Mouse (Mus musculus): ENCODE data around the gene Cct5. TPM values are rescaled to one million over a fixed set of nuclear protein-coding genes. Genes with fewer than 3 reads are reported as not detected.

Gene Cct5
- total and polyA plus RNA-seq, 3 experiments: 858 to 1,445 (median 883) TPM

DNA sequence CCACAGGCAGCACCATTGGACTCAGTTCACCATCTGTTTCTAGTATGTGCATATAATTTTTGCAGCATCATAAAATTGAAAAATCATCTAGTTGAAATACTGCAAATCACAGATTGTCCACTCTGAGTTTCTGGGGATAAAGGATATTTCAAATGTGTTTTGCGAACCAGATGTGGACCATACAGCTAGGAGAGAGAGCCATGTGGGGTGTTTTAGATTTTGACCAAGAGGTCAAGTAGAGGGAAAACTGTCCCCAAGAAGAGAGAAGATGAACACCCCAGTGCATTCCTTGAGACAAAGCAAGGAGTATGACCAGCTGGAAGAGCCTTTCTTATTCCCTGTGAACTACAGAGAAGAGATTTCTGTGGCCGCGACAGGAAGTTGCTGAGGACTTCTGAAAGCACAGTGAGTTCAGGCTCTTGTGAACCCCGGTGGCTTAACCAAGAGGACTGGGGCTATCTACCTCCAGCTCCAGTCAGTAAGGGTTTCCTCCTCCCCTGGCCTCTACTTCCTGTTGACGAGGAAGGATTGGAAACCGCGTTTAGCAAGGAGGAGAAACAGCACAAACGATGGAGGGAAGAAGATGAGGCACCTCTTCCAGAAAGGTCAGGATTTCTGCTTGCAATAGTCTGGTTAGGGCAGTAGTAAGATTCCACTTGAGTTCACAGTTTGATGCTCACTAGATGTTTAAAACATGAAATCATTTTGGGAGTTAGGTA lies 46.4 kb upstream of the Cct5 start:
- H3K9me3 ChIP-seq (replicated peaks; ENCODE audit: low read length): no peaks in the 10 kb centered on the region
- DNase-seq (ENCODE audit: extremely low read depth): no peak
- no peak overlapping the region for H3K9ac ChIP-seq (ENCODE audit: insufficient read depth, low read depth)
- in situ Hi-C loops (cut with MboI; ENCODE audit: low pct_ligation_motif_present, low pct_unique_long_range_greater_than_20kb, low sequenced_read_pairs): no loop called here
- no peak overlapping the region for H3K4me2 ChIP-seq (ENCODE audit: insufficient read depth, low read depth, poor library complexity, severe bottlenecking)
- H3K4me1 ChIP-seq (ENCODE audit: control insufficient read depth in 1 of 2, insufficient read depth in 2 of 2): peaks cover 6% of the 10 kb centered on the region in 2 experiments; a peak in 3 of 4 replicates
- no peaks in the 10 kb centered on the region for H3K27me3 ChIP-seq (replicated peaks)
- no peaks in the 10 kb centered on the region for H3K79me2 ChIP-seq (replicated peaks; ENCODE audit: control insufficient read depth, extremely low read depth, insufficient read depth, poor library complexity, severe bottlenecking)
- H3K36me3 ChIP-seq (replicated peaks in 1 of 2; ENCODE audit: control insufficient read depth in 1 of 2, insufficient read depth in 1 of 2, low read length in 1 of 2): no peaks in the 10 kb centered on the region
- H3K4me3 ChIP-seq (replicated peaks in 1 of 3; ENCODE audit: low read depth in 2 of 3, low read length in 2 of 3, poor library complexity in 1 of 3): no peak overlapping the region
- dilution Hi-C loops (cut with MboI; ENCODE audit: extremely low pct_ligation_motif_present, extremely low pct_unique_long_range_greater_than_20kb, low sequenced_read_pairs): no loop called here
- TF ChIP-seq ELF1 (IDR thresholded peaks at IDR 0.05; ENCODE audit: low read depth, low read length) (no peak), GABPA (IDR thresholded peaks at IDR 0.05; ENCODE audit: insufficient replicate concordance, low read depth, low read length) (no peak), JUND (conservative IDR thresholded peaks at IDR 0.05; ENCODE audit: low read depth, low read length) (no peak), USF2 (conservative IDR thresholded peaks at IDR 0.05; ENCODE audit: low read depth, low read length) (no peak)
- H3K27ac ChIP-seq (ENCODE audit: insufficient read depth, low read depth): no peak overlapping the region

DNA sequence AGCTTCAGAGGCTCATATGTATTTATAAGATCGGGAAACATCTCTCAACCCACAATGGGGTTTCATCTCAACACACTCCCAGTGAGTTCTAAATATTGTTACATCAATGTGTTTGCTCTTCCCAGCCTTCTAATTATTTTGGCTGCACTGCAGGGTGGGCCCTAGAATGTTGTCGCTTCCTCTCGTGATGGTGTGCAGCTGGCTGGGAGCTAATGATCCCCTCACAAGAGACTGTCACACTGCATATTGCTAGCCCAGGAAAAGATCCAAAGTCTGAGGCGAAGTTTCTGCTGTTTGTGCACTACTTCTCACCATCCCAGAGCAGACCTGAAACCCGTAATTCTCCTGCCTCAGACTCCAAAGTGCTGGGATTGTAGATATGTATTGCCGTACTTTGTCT lies 45.6 kb upstream of the Cct5 start:
- Histone ChIP-seq H3K27me3 (replicated peaks) (no peaks in the 10 kb centered on the region), H3K79me2 (replicated peaks; ENCODE audit: control insufficient read depth, extremely low read depth, insufficient read depth, poor library complexity, severe bottlenecking) (no peaks in the 10 kb centered on the region), H3K36me3 (replicated peaks in 1 of 2; ENCODE audit: control insufficient read depth in 1 of 2, insufficient read depth in 1 of 2, low read length in 1 of 2) (no peaks in the 10 kb centered on the region), H3K4me3 (replicated peaks in 1 of 3; ENCODE audit: low read depth in 2 of 3, low read length in 2 of 3, poor library complexity in 1 of 3) (no peak overlapping the region), H3K4me2 (ENCODE audit: insufficient read depth, low read depth, poor library complexity, severe bottlenecking) (no peak overlapping the region), H3K9ac (ENCODE audit: insufficient read depth, low read depth) (no peak overlapping the region), H3K9me3 (replicated peaks; ENCODE audit: low read length) (no peaks in the 10 kb centered on the region), H3K4me1 (ENCODE audit: control insufficient read depth in 1 of 2, insufficient read depth in 2 of 2) (peaks cover 6 to 7% of the 10 kb centered on the region in 2 experiments; a peak in 3 of 4 replicates), H3K27ac (ENCODE audit: insufficient read depth, low read depth) (no peak overlapping the region)
- dilution Hi-C loops (cut with MboI; ENCODE audit: extremely low pct_ligation_motif_present, extremely low pct_unique_long_range_greater_than_20kb, low sequenced_read_pairs): no loop called here
- no peak for TF ChIP-seq CHD1 (IDR thresholded peaks at IDR 0.05; ENCODE audit: low read depth, low read length)
- no peak for TF ChIP-seq CTCF (conservative IDR thresholded peaks at IDR 0.05 in 1 of 2, IDR thresholded peaks at IDR 0.05 in 1 of 2; ENCODE audit: low read depth in 2 of 2, low read length in 2 of 2)
- no peak for TF ChIP-seq NELFE (IDR thresholded peaks at IDR 0.05; ENCODE audit: low read depth, low read length)
- no peak for TF ChIP-seq E2F4 (IDR thresholded peaks at IDR 0.05; ENCODE audit: insufficient replicate concordance, low read depth, low read length)
- no peak for TF ChIP-seq BHLHE40 (IDR thresholded peaks at IDR 0.05; ENCODE audit: low read depth, low read length)
- TF ChIP-seq IRF4 (IDR thresholded peaks at IDR 0.05; ENCODE audit: low read depth, low read length): no peak
- no peak for TF ChIP-seq POLR2AphosphoS2 (IDR thresholded peaks at IDR 0.05; ENCODE audit: low read depth, low read length)
- TF ChIP-seq SIN3A (IDR thresholded peaks at IDR 0.05; ENCODE audit: low read length): no peak
- TF ChIP-seq TCF12 (IDR thresholded peaks at IDR 0.05; ENCODE audit: low read depth, low read length): no peak
- TF ChIP-seq MXI1 (IDR thresholded peaks at IDR 0.05; ENCODE audit: low read depth, low read length): no peak
- no peak for TF ChIP-seq MAX (IDR thresholded peaks at IDR 0.05; ENCODE audit: low read length)
- TF ChIP-seq JUN (IDR thresholded peaks at IDR 0.05; ENCODE audit: insufficient read depth, low read depth, low read length): no peak
- TF ChIP-seq TBP (conservative IDR thresholded peaks at IDR 0.05; ENCODE audit: low read depth, low read length): no peak
- no peak for TF ChIP-seq RCOR1 (conservative IDR thresholded peaks at IDR 0.05; ENCODE audit: low read depth, low read length)
- in situ Hi-C loops (cut with MboI; ENCODE audit: low pct_ligation_motif_present, low pct_unique_long_range_greater_than_20kb, low sequenced_read_pairs): no loop called here
- DNase-seq (ENCODE audit: extremely low read depth): no peak

Measured in CH12.LX (cell line).